Mouse (Mus musculus) MEL (cell line): Measurements from ENCODE around the gene Ipmk. TPM values are rescaled to one million over a fixed set of nuclear protein-coding genes. Genes with fewer than 3 reads are reported as not detected.

Source experiments
- DNase-seq: peaks from one replicate; pipeline ENCODE4 v3.0.0; 2011; ENCODE audit warnings: low read depth, low spot score
- H3K27ac ChIP-seq: 2 replicates; pipeline ENCODE4 v1.5.1; 2012; ENCODE audit warnings: low read depth, mild to moderate bottlenecking, control low read depth, low read length, moderate library complexity; ENCODE audit not compliant: control insufficient read depth
- H3K27me3 ChIP-seq, 2 experiments: fragments of 150-350 bp in 1 of 2; sonication (generic) in 1 of 2; 2 replicates each; pipeline ENCODE4 v1.6.1; 2012; ENCODE audit warnings: low read length in 2 of 2, mild to moderate bottlenecking in 2 of 2, improper control_type of control experiment in 1 of 2, moderate library complexity in 1 of 2; ENCODE audit not compliant: insufficient read depth in 2 of 2, control insufficient read depth in 1 of 2
- H3K36me3 ChIP-seq, 2 experiments: 2 replicates each; pipeline ENCODE4 v1.6.1; 2012 to 2014; ENCODE audit warnings: low read length in 2 of 2, improper control_type of control experiment in 1 of 2, inconsistent platforms in 1 of 2, mild to moderate bottlenecking in 1 of 2; ENCODE audit not compliant: insufficient read depth in 2 of 2, control insufficient read depth in 1 of 2
- H3K4me1 ChIP-seq, 2 experiments: fragments of 150-350 bp in 1 of 2; sonication (generic) in 1 of 2; 2 replicates each; pipeline ENCODE4 v1.6.1; 2012; ENCODE audit warnings: low read length in 2 of 2, improper control_type of control experiment in 1 of 2, mild to moderate bottlenecking in 1 of 2; ENCODE audit not compliant: insufficient read depth in 2 of 2, control insufficient read depth in 1 of 2
- H3K4me3 ChIP-seq, 2 experiments: fragments of 150-350 bp in 1 of 2; sonication (generic) in 1 of 2; 2 replicates each; pipeline ENCODE4 v1.5.1; 2012; ENCODE audit warnings: low read depth in 2 of 2, low read length in 2 of 2, mild to moderate bottlenecking in 2 of 2, moderate library complexity in 2 of 2, control low read depth in 1 of 2, improper control_type of control experiment in 1 of 2; ENCODE audit not compliant: control insufficient read depth in 1 of 2, insufficient read depth in 1 of 2
- H3K79me2 ChIP-seq: 2 replicates; pipeline ENCODE4 v1.6.1; 2012; ENCODE audit warnings: mild to moderate bottlenecking, low read length, moderate library complexity; ENCODE audit not compliant: control insufficient read depth, poor library complexity, insufficient read depth
- H3K9ac ChIP-seq: 2 replicates; pipeline ENCODE4 v1.6.1; 2012; ENCODE audit warnings: low read depth, mild to moderate bottlenecking, control low read depth, low read length, moderate library complexity; ENCODE audit not compliant: control insufficient read depth, poor library complexity, severe bottlenecking
- H3K9me3 ChIP-seq: fragments of 150-350 bp; sonication (generic); replicated peaks from 2 replicates; pipeline ENCODE4 v1.6.1; 2012; ENCODE audit warnings: mild to moderate bottlenecking, low read length, improper control_type of control experiment, moderate library complexity; ENCODE audit not compliant: insufficient read depth
- CHD2 ChIP-seq: IDR thresholded peaks from 2 replicates; pipeline ENCODE4 v1.6.1; 2011; ENCODE audit warnings: low read length, improper control_type of control experiment
- CTCF ChIP-seq, 3 experiments: IDR thresholded peaks in 2 of 3; conservative IDR thresholded peaks in 1 of 3; 2 replicates each; pipeline ENCODE4 v1.5.1; 2011 to 2012; ENCODE audit warnings: low read length in 3 of 3, low read depth in 2 of 3, mild to moderate bottlenecking in 2 of 3, improper control_type of control experiment in 1 of 3, inconsistent platforms in 1 of 3, mixed read lengths in 1 of 3, moderate library complexity in 1 of 3; ENCODE audit not compliant: control insufficient read depth in 1 of 3, insufficient read depth in 1 of 3, poor library complexity in 1 of 3, severe bottlenecking in 1 of 3
- HCFC1 ChIP-seq: IDR thresholded peaks from 2 replicates; pipeline ENCODE4 v1.6.1; 2012; ENCODE audit warnings: low read depth, mild to moderate bottlenecking, inconsistent platforms, low read length, improper control_type of control experiment, moderate library complexity
- JUND ChIP-seq: IDR thresholded peaks from 2 replicates; pipeline ENCODE4 v1.6.1; 2011; ENCODE audit warnings: low read depth, mild to moderate bottlenecking, improper control_type of control experiment, low read length
- MAFK ChIP-seq: IDR thresholded peaks from 2 replicates; pipeline ENCODE4 v1.6.1; 2011; ENCODE audit warnings: low read depth, mild to moderate bottlenecking, low read length, improper control_type of control experiment, borderline replicate concordance
- MAX ChIP-seq: IDR thresholded peaks from 2 replicates; pipeline ENCODE4 v1.6.1; 2011; ENCODE audit warnings: low read length, improper control_type of control experiment
- MEF2A ChIP-seq: IDR thresholded peaks from 2 replicates; pipeline ENCODE4 v1.6.1; 2014; ENCODE audit warnings: low read depth, mild to moderate bottlenecking, inconsistent platforms, low read length, improper control_type of control experiment; ENCODE audit not compliant: poor library complexity, insufficient replicate concordance, severe bottlenecking; ENCODE audit errors: extremely low read depth
- MYC ChIP-seq: IDR thresholded peaks from 2 replicates; pipeline ENCODE4 v1.6.1; 2011; ENCODE audit warnings: low read depth, mild to moderate bottlenecking, low read length, improper control_type of control experiment, moderate library complexity
- NELFE ChIP-seq: IDR thresholded peaks from 2 replicates; pipeline ENCODE4 v1.6.1; 2011; ENCODE audit warnings: low read depth, low read length, improper control_type of control experiment
- NRF1 ChIP-seq: IDR thresholded peaks from 2 replicates; pipeline ENCODE4 v1.6.1; 2014; ENCODE audit warnings: low read depth, mild to moderate bottlenecking, inconsistent platforms, low read length, improper control_type of control experiment, moderate library complexity; ENCODE audit not compliant: poor library complexity, insufficient read depth, severe bottlenecking
- POLR2AphosphoS5 ChIP-seq: IDR thresholded peaks from 2 replicates; pipeline ENCODE4 v1.6.1; 2012; ENCODE audit warnings: low read depth, borderline replicate concordance, mild to moderate bottlenecking, inconsistent platforms, low read length, moderate library complexity, mixed read lengths
- TAL1 ChIP-seq: IDR thresholded peaks from 2 replicates; pipeline ENCODE4 v1.6.1; 2012; ENCODE audit warnings: mild to moderate bottlenecking, inconsistent platforms, low read length, moderate library complexity, mixed read lengths
- USF1 ChIP-seq: IDR thresholded peaks from 2 replicates; pipeline ENCODE4 v1.6.1; 2014; ENCODE audit warnings: low read depth, mild to moderate bottlenecking, inconsistent platforms, low read length, improper control_type of control experiment, moderate library complexity
- USF2 ChIP-seq, 2 experiments: IDR thresholded peaks; 2 replicates each; pipeline ENCODE4 v1.6.1; 2011 to 2012; ENCODE audit warnings: improper control_type of control experiment in 2 of 2, low read length in 2 of 2, borderline replicate concordance in 1 of 2, inconsistent platforms in 1 of 2, low read depth in 1 of 2, mild to moderate bottlenecking in 1 of 2; ENCODE audit not compliant: insufficient read depth in 1 of 2
- ZNF384 ChIP-seq: IDR thresholded peaks from 2 replicates; pipeline ENCODE4 v1.6.1; 2012; ENCODE audit warnings: low read depth, mild to moderate bottlenecking, inconsistent platforms, low read length, improper control_type of control experiment
- polyA plus RNA-seq, 2 experiments: library from polyadenylated mRNA; stranded (reverse) in 1 of 2; unstranded in 1 of 2; fragments of >175 nt in 1 of 2; fragments of >200 nt in 1 of 2; gene quantifications; 2 replicates each; pipeline versions ENCODE4 v1.2.1 to v1.2.4; 2012; ENCODE audit warnings: low replicate concordance in 2 of 2, low read depth in 1 of 2; ENCODE audit not compliant: insufficient read length in 2 of 2, insufficient read depth in 1 of 2, missing spikeins in 1 of 2
- total RNA-seq: library from RNA; depleted of rRNA; stranded (reverse); fragments of 300-350 nt; gene quantifications from 2 replicates; pipeline ENCODE4 v1.2.3, GENCODE M21; 2012

Ipmk gene
- total and polyA plus RNA-seq, 3 experiments: 21.0 to 36.7 TPM; not detected in 1

- H3K4me1 ChIP-seq: no peaks in the 10 kb centered on the region
- H3K36me3 ChIP-seq: peaks cover 0 to 8% of the 10 kb centered on the region in 2 experiments; a peak in 2 of 4 replicates
- no peak overlapping the region for H3K9ac ChIP-seq
- H3K9me3 ChIP-seq: no peaks in the 10 kb centered on the region
- TF ChIP-seq CTCF (IDR thresholded peaks at IDR 0.05 in 2 of 3, conservative IDR thresholded peaks at IDR 0.05 in 1 of 3; ENCODE audit: control insufficient read depth in 1 of 3, insufficient read depth in 1 of 3, low read depth in 2 of 3, low read length in 3 of 3, poor library complexity in 1 of 3, severe bottlenecking in 1 of 3) (no peak), MAX (no peak), JUND (no peak)
- TF ChIP-seq, all 39 proteins: peak for 0
- Histone ChIP-seq H3K4me3 (no peak overlapping the region), H3K27ac (no peak overlapping the region), H3K27me3 (no peaks in the 10 kb centered on the region), H3K79me2 (0 out of 2 replicates have a peak, but pooled peaks cover 3% of the 10 kb centered on the region)
- no peak for DNase-seq
Observed at GRCm38 (mm10) chr10:71373706-71374105, 26.1 kb downstream of the Ipmk start.

- Histone ChIP-seq H3K4me3 (no peak overlapping the region), H3K36me3 (peaks cover 0 to 9% of the 10 kb centered on the region in 2 experiments; a peak in 2 of 4 replicates), H3K9me3 (no peaks in the 10 kb centered on the region), H3K4me1 (no peaks in the 10 kb centered on the region), H3K27me3 (no peaks in the 10 kb centered on the region), H3K79me2 (no peaks in the 10 kb centered on the region), H3K27ac (no peak overlapping the region), H3K9ac (no peak overlapping the region)
- DNase-seq: no peak
- TF ChIP-seq POLR2AphosphoS5 (no peak), MYC (no peak), USF2 (IDR thresholded peaks at IDR 0.05; ENCODE audit: borderline replicate concordance in 1 of 2, insufficient read depth in 1 of 2, low read depth in 1 of 2, low read length in 2 of 2) (no peak), USF1 (no peak), MAFK (no peak), ZNF384 (no peak), TAL1 (no peak), CHD2 (no peak), HCFC1 (no peak), MEF2A (no peak), NELFE (no peak), NRF1 (no peak)
Observed at GRCm38 (mm10) chr10:71376014-71376413, 28.5 kb downstream of the Ipmk start.
